Mouse (Mus musculus): Measurements from ENCODE around the gene Tiam2. TPM values are rescaled to one million over a fixed set of nuclear protein-coding genes. Genes with fewer than 3 reads are reported as not detected.

The Tiam2 gene
- 1.9 and 4.9 TPM in 2 replicates for polyA plus RNA-seq (2015; fragmentation: Nextera tagmentation; extraction: Ambion mirVana)

DNA sequence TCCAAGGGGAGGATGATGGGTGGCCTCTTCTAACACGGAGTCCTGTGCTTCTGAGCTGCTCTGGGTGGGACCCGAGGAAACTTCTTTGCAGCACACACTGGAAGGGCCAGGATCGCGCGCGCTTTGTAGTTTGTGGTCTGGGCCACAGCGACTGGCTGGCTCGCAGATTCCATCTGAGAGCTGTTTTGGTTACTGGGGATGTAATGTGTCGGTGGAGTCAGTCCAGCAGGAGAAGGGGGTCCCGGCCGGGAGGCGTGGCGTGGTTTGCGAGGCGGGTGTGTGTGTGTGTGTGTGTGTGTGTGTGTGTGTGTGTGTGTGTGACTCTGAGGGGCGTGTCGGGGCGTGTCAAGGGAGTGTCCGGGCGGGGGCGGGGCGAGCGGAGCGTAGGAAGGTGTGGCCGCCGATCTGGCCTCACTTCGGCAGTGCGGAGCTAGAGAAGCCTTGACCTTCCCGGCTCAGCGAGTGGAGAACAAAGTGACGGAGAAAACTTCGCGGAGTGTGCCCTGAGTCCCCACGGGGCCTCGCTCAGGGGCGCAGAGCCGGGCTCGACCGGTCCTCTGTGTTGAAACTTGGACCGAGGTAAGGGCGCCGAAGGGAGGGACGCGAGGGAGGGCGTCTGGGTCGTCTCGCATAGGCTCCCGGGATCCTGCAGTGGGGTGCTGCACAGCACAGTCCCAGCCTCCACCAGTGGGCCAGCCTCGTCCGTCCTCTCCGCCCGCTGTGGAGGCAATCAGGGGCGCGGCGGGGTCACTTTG, at the start of gene Tiam2:
TSS of gene Tiam2 (plus strand) at position 426 of the 755 bp plus-strand sequence.
- H3K9ac ChIP-seq (replicated peaks) = peak within 1 kb of the TSS; percentile 43
- ATAC-seq = peak; percentile 71
- no peak within 1 kb of the TSS for H3K27ac ChIP-seq
- H3K4me2 ChIP-seq (replicated peaks) = peak within 1 kb of the TSS; percentile 79
- peaks cover 47% of the 10 kb centered on the region for H3K27me3 ChIP-seq
- no peaks in the 10 kb centered on the region for H3K36me3 ChIP-seq
- peaks cover 18% of the 10 kb centered on the region for H3K4me1 ChIP-seq (replicated peaks)
- H3K9me3 ChIP-seq = no peaks in the 10 kb centered on the region
- peak within 1 kb of the TSS; percentile 43 for H3K4me3 ChIP-seq (replicated peaks)
- WGBS = under 1% methylated on average over 53 of the region's 55 CpGs

DNA sequence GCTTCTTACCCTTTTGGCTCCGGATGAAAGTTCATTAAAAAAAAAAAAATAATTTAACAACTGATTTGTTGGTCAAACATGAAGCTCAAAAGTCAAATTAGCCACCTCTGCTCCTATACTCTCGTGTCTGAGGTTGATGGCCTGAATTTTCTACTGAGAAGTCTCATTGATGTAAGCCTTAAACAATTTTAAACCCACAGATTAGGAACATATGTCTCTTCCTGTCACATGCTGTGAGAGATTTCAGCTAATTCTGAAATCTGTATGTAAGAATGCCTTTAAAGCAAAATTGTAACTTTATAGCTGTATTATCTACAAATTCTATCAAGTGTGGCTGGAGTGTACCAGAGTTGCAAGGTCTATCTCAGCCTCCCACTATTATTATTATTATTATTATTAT, 46.1 kb upstream of the Tiam2 start:
- no peak overlapping the region for H3K27ac ChIP-seq
- WGBS = 87% methylated on average over 2 of the region's 2 CpGs
- no peaks in the 10 kb centered on the region for H3K36me3 ChIP-seq
- no peaks in the 10 kb centered on the region for H3K27me3 ChIP-seq
- ATAC-seq = no peak
- H3K4me3 ChIP-seq (replicated peaks) = no peak overlapping the region
- no peak overlapping the region for H3K9ac ChIP-seq (replicated peaks)
- H3K4me1 ChIP-seq (replicated peaks) = peaks cover 19% of the 10 kb centered on the region
- no peaks in the 10 kb centered on the region for H3K9me3 ChIP-seq
- H3K4me2 ChIP-seq (replicated peaks) = no peak overlapping the region

DNA sequence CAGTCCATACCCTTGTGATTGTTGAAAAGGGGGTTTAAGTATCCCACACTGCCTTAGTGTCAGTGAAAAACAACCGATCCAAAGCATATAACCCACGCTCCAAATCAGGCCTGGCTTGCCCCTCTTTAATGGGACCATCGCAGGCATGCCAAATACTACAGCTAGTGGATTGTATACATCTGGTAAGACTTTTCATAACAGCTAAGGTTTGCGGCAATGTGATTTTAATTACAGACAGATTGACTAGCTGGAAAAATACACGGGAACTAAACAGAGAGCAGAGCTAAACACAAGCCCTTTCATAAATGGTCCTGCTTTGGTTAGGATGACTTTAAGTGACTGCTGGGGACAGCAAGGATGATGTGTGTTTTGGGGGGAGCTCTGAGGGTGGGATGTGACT, 44.4 kb upstream of the Tiam2 start:
- H3K27me3 ChIP-seq = no peaks in the 10 kb centered on the region
- 90% methylated on average over 5 of the region's 5 CpGs for WGBS
- H3K4me3 ChIP-seq (replicated peaks) = no peak overlapping the region
- H3K36me3 ChIP-seq = no peaks in the 10 kb centered on the region
- peaks cover 13% of the 10 kb centered on the region for H3K4me1 ChIP-seq (replicated peaks)
- no peak overlapping the region for H3K27ac ChIP-seq
- no peak overlapping the region for H3K4me2 ChIP-seq (replicated peaks)
- ATAC-seq = no peak
- H3K9ac ChIP-seq (replicated peaks) = no peak overlapping the region
- no peaks in the 10 kb centered on the region for H3K9me3 ChIP-seq

DNA sequence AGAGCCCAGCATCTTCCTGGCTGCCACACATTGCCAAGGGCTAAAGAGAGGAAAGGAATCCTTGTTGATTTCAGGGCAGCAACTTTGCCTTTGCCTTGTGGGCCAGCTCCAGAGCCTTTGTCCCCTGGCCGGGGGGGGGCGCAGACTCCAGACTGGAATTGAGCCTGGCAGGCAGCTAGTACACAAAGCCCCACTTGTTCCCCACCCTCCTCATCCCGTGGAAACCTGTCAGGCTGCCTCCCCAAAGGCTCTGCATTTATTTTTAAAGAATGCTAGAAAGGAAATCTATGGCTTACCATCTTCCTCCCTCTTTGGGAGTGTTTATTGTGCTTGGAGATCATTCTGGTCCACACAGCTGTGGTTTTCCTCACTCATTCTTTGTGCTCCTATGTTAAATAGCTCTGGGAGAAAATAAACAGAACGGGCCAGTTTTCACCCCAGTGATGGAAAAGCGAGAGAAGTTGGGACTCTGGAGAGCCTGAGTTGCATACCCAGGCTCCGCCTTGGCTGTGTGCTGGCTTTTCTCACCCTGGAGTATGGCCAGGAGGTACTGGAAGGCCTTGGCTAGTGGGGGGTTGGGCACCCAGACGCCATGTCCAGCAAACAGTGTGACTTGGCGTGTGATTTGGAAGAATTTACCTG, 41.2 kb upstream of the Tiam2 start:
- peaks cover 13% of the 10 kb centered on the region for H3K4me1 ChIP-seq (replicated peaks)
- ATAC-seq = peak; percentile 74
- H3K9me3 ChIP-seq = no peaks in the 10 kb centered on the region
- H3K27ac ChIP-seq = peak overlapping the region; percentile 74
- no peak overlapping the region for H3K9ac ChIP-seq (replicated peaks)
- H3K27me3 ChIP-seq = no peaks in the 10 kb centered on the region
- WGBS = 44% methylated on average over 8 of the region's 8 CpGs
- no peak overlapping the region for H3K4me3 ChIP-seq (replicated peaks)
- H3K36me3 ChIP-seq = no peaks in the 10 kb centered on the region
- H3K4me2 ChIP-seq (replicated peaks) = no peak overlapping the region

DNA sequence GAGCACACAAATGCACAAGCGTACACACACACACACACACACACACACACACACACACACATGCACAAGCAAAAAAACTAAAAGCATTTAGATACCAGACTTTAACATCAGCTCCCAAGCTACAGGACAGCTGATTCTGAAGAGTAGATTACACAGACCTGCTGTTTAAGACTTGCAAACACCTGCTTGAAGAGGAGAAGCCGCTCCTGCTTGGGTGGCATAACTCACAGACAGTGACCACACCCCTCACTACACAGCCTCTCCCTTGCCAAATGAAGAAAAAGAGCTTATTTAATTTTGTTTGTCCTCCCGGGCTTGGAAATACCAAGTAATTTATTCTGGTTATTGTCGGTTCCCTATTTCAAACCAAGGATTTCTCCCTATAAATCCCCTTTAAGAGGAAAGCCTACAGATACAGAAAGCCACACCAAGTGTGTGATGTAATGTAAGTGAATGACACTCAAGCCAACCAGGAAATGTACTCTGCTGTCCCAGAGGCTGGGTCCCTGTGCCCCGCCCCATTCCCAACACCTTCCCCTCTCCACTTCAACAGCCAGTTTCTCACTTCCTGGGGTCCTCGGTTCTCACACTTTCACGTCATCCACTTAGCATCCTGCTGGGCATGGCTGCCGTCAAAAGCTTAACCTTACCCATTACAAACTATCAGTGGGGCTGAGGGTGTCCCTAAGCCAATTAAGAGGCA, 40.1 kb upstream of the Tiam2 start:
- 69% methylated on average over 8 of the region's 8 CpGs for WGBS

DNA sequence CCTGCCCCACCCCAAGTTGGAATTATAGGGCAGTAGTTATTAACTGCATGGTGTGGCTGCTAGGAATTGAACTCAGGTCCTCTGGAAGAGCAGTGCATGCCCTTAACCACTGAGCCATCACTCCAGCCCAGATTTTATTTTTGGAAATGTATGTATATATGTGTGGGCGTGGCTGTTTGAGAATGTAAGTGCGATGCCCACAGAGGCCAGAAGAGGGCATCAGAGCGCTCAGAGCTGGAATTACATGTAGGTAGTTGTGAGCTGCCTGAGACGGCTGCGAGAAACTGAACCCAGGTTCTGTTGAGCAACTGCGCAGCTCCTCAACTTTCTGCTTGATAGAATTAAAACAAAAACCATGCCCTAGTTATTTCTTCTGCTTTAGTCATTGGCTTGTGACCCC, 38.0 kb upstream of the Tiam2 start:
- ATAC-seq = no peak
- Histone ChIP-seq H3K36me3 (peaks cover 12% of the 10 kb centered on the region; the same call in 1 of the 2 replicates), H3K27ac (no peak overlapping the region), H3K27me3 (no peaks in the 10 kb centered on the region), H3K4me1 (replicated peaks) (peaks cover 13% of the 10 kb centered on the region), H3K9me3 (no peaks in the 10 kb centered on the region), H3K4me3 (replicated peaks) (no peak overlapping the region), H3K9ac (replicated peaks) (no peak overlapping the region), H3K4me2 (replicated peaks) (no peak overlapping the region)
- WGBS = 20% methylated on average over 6 of the region's 6 CpGs

More for the DNA sequence above, 40.1 kb upstream of the Tiam2 start:
- Histone ChIP-seq H3K9ac (replicated peaks) (no peak overlapping the region), H3K36me3 (no peaks in the 10 kb centered on the region), H3K4me2 (replicated peaks) (no peak overlapping the region), H3K4me1 (replicated peaks) (peaks cover 13% of the 10 kb centered on the region), H3K27me3 (no peaks in the 10 kb centered on the region), H3K9me3 (no peaks in the 10 kb centered on the region), H3K27ac (peak overlapping the region; percentile 74; the same call in 1 of the 2 replicates), H3K4me3 (replicated peaks) (no peak overlapping the region)
- no peak for ATAC-seq

DNA sequence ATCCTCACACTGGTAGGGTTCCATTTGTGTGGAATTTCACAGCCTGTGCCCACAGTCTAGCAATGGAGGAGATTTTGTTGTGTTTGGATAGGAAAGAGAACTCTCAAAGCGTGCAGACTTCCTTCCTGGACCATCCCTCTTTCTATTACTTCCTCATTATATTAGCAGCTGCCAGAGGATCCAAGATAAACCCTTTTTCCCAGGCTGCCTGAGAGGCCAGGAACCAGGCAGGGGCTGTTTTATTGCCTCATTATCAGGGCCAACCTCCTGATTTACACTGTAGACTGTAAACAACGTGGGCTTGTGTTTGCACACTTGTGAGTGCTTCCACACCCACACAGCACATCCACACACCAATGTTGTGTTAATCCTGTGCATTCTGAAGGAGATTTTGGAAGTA, 31.3 kb upstream of the Tiam2 start:
- Histone ChIP-seq H3K4me1 (replicated peaks) (no peaks in the 10 kb centered on the region), H3K27ac (no peak overlapping the region), H3K4me2 (replicated peaks) (no peak overlapping the region), H3K9ac (replicated peaks) (no peak overlapping the region), H3K9me3 (no peaks in the 10 kb centered on the region), H3K4me3 (replicated peaks) (no peak overlapping the region), H3K36me3 (peaks cover 21% of the 10 kb centered on the region; the same call in 1 of the 2 replicates), H3K27me3 (no peaks in the 10 kb centered on the region)
- WGBS = 76% methylated on average over 2 of the region's 2 CpGs
- no peak for ATAC-seq

DNA sequence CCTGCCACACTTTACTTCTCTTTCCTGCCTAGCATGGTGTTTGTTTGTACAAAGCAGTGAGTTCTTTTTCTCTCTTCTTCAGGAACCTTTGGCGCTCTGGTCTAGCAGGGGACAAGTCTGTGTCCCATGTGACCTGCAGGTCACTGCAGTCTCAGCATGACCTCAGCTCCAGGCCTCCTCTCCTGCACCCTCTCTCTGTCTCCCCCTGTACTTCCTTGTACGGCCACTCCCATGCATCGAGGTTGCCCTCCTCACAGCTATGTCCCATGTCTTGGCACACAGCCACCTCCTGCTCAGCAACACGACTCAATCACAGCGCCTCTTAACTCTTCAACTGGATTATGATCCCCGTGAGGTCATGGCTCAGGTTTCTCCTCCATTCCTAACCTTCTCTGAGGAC, 26.9 kb upstream of the Tiam2 start:
- H3K27me3 ChIP-seq = no peaks in the 10 kb centered on the region

DNA sequence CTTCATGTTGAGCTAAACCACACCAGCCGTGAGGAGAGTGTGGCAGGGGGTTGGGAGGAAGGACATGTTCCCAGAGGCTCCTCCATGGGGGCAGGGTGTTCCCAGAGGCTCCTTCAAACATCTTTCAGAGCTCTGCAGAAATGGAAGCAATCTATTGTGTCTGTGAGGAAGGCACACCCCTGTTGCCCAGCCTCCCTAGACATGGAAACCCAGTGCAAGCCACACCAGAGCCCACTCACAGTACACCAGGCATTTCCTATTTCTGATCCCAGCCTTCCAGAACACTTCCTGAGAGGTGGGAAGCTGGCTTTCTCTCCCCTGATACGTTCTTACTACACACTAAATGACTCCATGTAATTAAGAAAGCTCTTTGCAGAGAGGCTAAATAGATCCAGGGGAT, 20.4 kb upstream of the Tiam2 start:
- Histone ChIP-seq H3K9me3 (no peaks in the 10 kb centered on the region), H3K4me1 (replicated peaks) (no peaks in the 10 kb centered on the region), H3K36me3 (0 out of 2 replicates have a peak, but pooled peaks cover 8% of the 10 kb centered on the region), H3K4me2 (replicated peaks) (no peak overlapping the region), H3K27me3 (no peaks in the 10 kb centered on the region), H3K9ac (replicated peaks) (no peak overlapping the region), H3K4me3 (replicated peaks) (no peak overlapping the region), H3K27ac (no peak overlapping the region)
- no peak for ATAC-seq
- 72% methylated on average over 2 of the region's 2 CpGs for WGBS

More for the DNA sequence above, 26.9 kb upstream of the Tiam2 start:
- Histone ChIP-seq H3K27ac (no peak overlapping the region), H3K4me3 (replicated peaks) (no peak overlapping the region), H3K36me3 (no peaks in the 10 kb centered on the region), H3K4me1 (replicated peaks) (no peaks in the 10 kb centered on the region), H3K9me3 (no peaks in the 10 kb centered on the region), H3K9ac (replicated peaks) (no peak overlapping the region), H3K4me2 (replicated peaks) (no peak overlapping the region)
- no peak for ATAC-seq
- 83% methylated on average over 6 of the region's 6 CpGs for WGBS

DNA sequence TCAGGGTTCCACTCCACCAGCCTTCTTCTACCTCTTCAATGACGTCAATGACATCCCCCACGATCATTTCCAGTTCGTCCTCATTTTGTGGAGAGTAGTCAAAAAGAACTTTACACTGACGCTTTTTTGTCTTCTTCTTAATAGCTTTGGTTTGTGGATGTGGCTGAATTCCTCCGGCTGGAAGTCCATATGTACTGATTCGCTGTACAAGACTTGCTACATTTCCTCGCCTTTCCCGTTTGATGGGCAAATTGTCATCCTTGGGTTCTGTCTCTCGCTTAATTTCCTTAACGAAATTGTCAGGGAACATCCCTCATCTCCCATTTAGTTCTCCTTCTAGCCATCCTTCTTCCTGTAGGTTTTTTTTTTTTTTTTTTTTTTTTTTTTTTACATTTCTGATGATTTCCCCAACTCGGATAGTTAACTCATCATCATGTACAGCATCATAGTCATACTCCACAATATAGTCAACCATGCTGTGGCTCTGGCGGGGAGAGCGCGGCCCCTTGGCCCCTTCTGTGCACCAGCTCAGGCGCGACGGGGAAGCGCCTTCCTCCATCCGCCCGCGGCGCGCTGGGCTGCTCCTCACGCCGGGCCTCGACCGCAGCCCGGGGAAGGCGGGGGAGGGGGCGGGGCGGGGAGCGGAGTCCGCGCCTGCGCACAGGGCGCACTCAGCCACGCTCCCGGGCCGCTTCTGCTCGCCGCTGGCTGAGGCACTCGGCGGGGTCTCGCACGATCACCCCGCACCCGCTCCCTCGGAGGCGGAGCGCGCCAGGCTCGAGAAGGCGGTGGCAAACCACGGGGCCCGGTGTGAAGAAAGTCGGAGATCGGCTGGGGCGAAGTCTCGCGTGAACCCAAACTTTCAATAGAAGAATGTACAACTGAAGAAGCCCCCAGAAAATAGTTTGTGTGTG, 12.4 kb upstream of the Tiam2 start:
- H3K4me1 ChIP-seq (replicated peaks) = no peaks in the 10 kb centered on the region
- peaks cover 9% of the 10 kb centered on the region for H3K27me3 ChIP-seq
- no peaks in the 10 kb centered on the region for H3K36me3 ChIP-seq
- WGBS = 7% methylated on average over 43 of the region's 60 CpGs
- H3K27ac ChIP-seq = no peak overlapping the region
- H3K9ac ChIP-seq (replicated peaks) = peak overlapping the region; percentile 53
- H3K4me3 ChIP-seq (replicated peaks) = peak overlapping the region; percentile 44
- H3K4me2 ChIP-seq (replicated peaks) = peak overlapping the region; percentile 65
- peak; percentile 98 for ATAC-seq
- H3K9me3 ChIP-seq = no peaks in the 10 kb centered on the region

DNA sequence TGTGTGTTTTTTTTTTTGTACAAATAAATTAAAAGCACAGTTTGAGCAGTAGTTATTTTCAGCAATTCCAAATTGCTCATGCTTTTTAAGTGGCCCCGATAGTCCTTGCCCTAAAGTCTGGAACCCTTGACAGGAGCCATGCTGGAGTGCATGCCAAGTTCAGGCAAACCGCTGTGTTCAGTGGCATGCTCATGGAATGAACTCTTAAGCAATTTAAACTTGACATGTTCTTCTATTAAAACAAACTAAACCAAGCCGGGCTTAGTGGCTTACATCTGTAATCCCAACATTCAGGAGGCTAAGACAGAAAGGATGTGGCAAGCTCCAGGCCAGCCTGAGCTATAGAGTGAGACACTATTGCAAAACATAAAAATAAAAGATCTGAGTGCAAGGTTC, 11.8 kb upstream of the Tiam2 start:
- H3K36me3 ChIP-seq = no peaks in the 10 kb centered on the region
- H3K4me3 ChIP-seq (replicated peaks) = peak overlapping the region; percentile 44
- H3K27me3 ChIP-seq = peaks cover 9% of the 10 kb centered on the region
- no peak overlapping the region for H3K27ac ChIP-seq
- H3K9ac ChIP-seq (replicated peaks) = no peak overlapping the region
- WGBS = 35% methylated on average over 3 of the region's 3 CpGs
- H3K4me1 ChIP-seq (replicated peaks) = no peaks in the 10 kb centered on the region
- H3K9me3 ChIP-seq = 0 out of 2 replicates have a peak, but pooled peaks cover 3% of the 10 kb centered on the region
- peak; percentile 31; the same call in 1 of the 2 replicates for ATAC-seq
- peak overlapping the region; percentile 65 for H3K4me2 ChIP-seq (replicated peaks)

Measured in midbrain, embryonic 13.5 days (tissue).